Comparison of ENCODE assay signal across 8 mouse cellular contexts in genomic region chr2:30981790-30982513, GRCm38 (mm10). TPM values are rescaled to one million over a fixed set of nuclear protein-coding genes. Genes with fewer than 3 reads are reported as not detected.
A peak's percentile ranks its signal among the peaks of the same experiment; 100 is the strongest.
DNase-seq lines count a peak whose midpoint lies in the region; ATAC-seq lines count a peak whose summit lies in the region.

TSS of gene BC005624 (minus strand) at chr2:30982201.
TSS of gene Usp20 (plus strand) at chr2:30982279.

- ATAC-seq in heart, embryonic 13.5 days (ENCODE audit: extremely low read depth, insufficient number of reproducible peaks, low FRiP score, low TSS enrichment) = peak; percentile 98
- peak; percentile 96 for ATAC-seq in liver, embryonic 12.5 days
- peak; percentile 97 for ATAC-seq in stomach, embryonic 15.5 days (ENCODE audit: insufficient read depth, low FRiP score, low read depth)

- DNase-seq in CD4-positive, CD25-positive, alpha-beta regulatory T cell, adult 2 months (ENCODE audit: low read depth, low spot score) = peak; percentile 100
- DNase-seq in fat pad, adult 2 months (ENCODE audit: extremely low read depth, low read depth, low spot score) = peak; percentile 99
- DNase-seq in kidney, postnatal 10 days = peak; percentile 100
- peak; percentile 100 for DNase-seq in natural killer cell, adult 2 months (ENCODE audit: low spot score in 2 of 2)

- no peaks in the 10 kb centered on the region for H3K9me3 ChIP-seq in heart, embryonic 13.5 days
- no peaks in the 10 kb centered on the region for H3K9me3 ChIP-seq in liver, embryonic 12.5 days (replicated peaks)
- H3K9me3 ChIP-seq in stomach, embryonic 15.5 days = no peaks in the 10 kb centered on the region

- no peaks in the 10 kb centered on the region for H3K4me1 ChIP-seq in brown adipose tissue, adult 24 weeks (ENCODE audit: control insufficient read depth, insufficient read depth, insufficient read length, low read length)
- peaks cover 40% of the 10 kb centered on the region for H3K4me1 ChIP-seq in heart, embryonic 13.5 days
- H3K4me1 ChIP-seq in liver, embryonic 12.5 days = peaks cover 45% of the 10 kb centered on the region
- H3K4me1 ChIP-seq in stomach, embryonic 15.5 days = peaks cover 29% of the 10 kb centered on the region

- no peaks in the 10 kb centered on the region for H3K27me3 ChIP-seq in heart, embryonic 13.5 days (replicated peaks)
- no peaks in the 10 kb centered on the region for H3K27me3 ChIP-seq in liver, embryonic 12.5 days (replicated peaks)
- no peaks in the 10 kb centered on the region for H3K27me3 ChIP-seq in stomach, embryonic 15.5 days (replicated peaks)

- no peak within 1 kb of the TSS for H3K27ac ChIP-seq in brown adipose tissue, adult 24 weeks (replicated peaks; ENCODE audit: low read depth, low read length)
- H3K27ac ChIP-seq in heart, embryonic 13.5 days (replicated peaks) = peak within 1 kb of the TSS; percentile 73
- H3K27ac ChIP-seq in liver, embryonic 12.5 days = peak within 1 kb of the TSS; percentile 68
- H3K27ac ChIP-seq in stomach, embryonic 15.5 days = peak within 1 kb of the TSS; percentile 65

- under 1% methylated on average over 66 of the region's 66 CpGs for whole genome bisulfite sequencing in heart, embryonic 13.5 days
- under 1% methylated on average over 66 of the region's 66 CpGs for WGBS in liver, embryonic 12.5 days (ENCODE audit: insufficient replicate concordance)
- under 1% methylated on average over 66 of the region's 66 CpGs for WGBS in stomach, embryonic 15.5 days

- peak within 1 kb of the TSS; percentile 88 for H3K4me2 ChIP-seq in heart, embryonic 13.5 days
- H3K4me2 ChIP-seq in liver, embryonic 12.5 days = peak within 1 kb of the TSS; percentile 93
- H3K4me2 ChIP-seq in stomach, embryonic 15.5 days = peak within 1 kb of the TSS; percentile 77

- H3K9ac ChIP-seq in heart, embryonic 13.5 days = peak within 1 kb of the TSS; percentile 88
- H3K9ac ChIP-seq in liver, embryonic 12.5 days = peak within 1 kb of the TSS; percentile 75
- peak within 1 kb of the TSS; percentile 36 for H3K9ac ChIP-seq in stomach, embryonic 15.5 days

- peak within 1 kb of the TSS; percentile 75 for H3K4me3 ChIP-seq in brown adipose tissue, adult 24 weeks (ENCODE audit: insufficient read depth, low read depth, low read length)
- H3K4me3 ChIP-seq in heart, embryonic 13.5 days = peak within 1 kb of the TSS; percentile 84
- H3K4me3 ChIP-seq in liver, embryonic 12.5 days = peak within 1 kb of the TSS; percentile 81
- peak within 1 kb of the TSS; percentile 67 for H3K4me3 ChIP-seq in stomach, embryonic 15.5 days (replicated peaks)

- H3K36me3 ChIP-seq in heart, embryonic 13.5 days = peaks cover 33% of the 10 kb centered on the region
- H3K36me3 ChIP-seq in liver, embryonic 12.5 days = peaks cover 31% of the 10 kb centered on the region
- peaks cover 20% of the 10 kb centered on the region; the same call in 1 of the 2 replicates for H3K36me3 ChIP-seq in stomach, embryonic 15.5 days

RNA-seq across cellular contexts. Expression of gene BC005624, which starts in this region (rescaled TPM):
- 19.9 and 27.2 TPM in 2 replicates for polyA plus RNA-seq in brown adipose tissue, adult 24 weeks (2012; ENCODE audit: insufficient read depth, insufficient read length, missing spikeins)
- 32.8 and 36.9 TPM in 2 replicates for polyA plus RNA-seq in heart, embryonic 13.5 days (2015; fragmentation: Nextera tagmentation; extraction: Ambion mirVana)
- 36.9 and 41.2 TPM in 2 replicates for polyA plus RNA-seq in liver, embryonic 12.5 days (2016; fragmentation: Nextera tagmentation; extraction: Ambion mirVana)
- 53.8 TPM in 2 replicates for polyA plus RNA-seq in stomach, embryonic 15.5 days (2015; fragmentation: Nextera tagmentation; extraction: Ambion mirVana)

RNA-seq across cellular contexts. Expression of gene Usp20, which starts in this region (rescaled TPM):
- polyA plus RNA-seq in brown adipose tissue, adult 24 weeks (2012; ENCODE audit: insufficient read depth, insufficient read length, missing spikeins) = 7.3 and 7.7 TPM in 2 replicates
- 33.0 and 39.3 TPM in 2 replicates for polyA plus RNA-seq in heart, embryonic 13.5 days (2015; fragmentation: Nextera tagmentation; extraction: Ambion mirVana)
- 7.6 and 8.4 TPM in 2 replicates for polyA plus RNA-seq in liver, embryonic 12.5 days (2016; fragmentation: Nextera tagmentation; extraction: Ambion mirVana)
- polyA plus RNA-seq in stomach, embryonic 15.5 days (2015; fragmentation: Nextera tagmentation; extraction: Ambion mirVana) = 17.4 and 19.0 TPM in 2 replicates

Comparison
In these comparisons a context has a peak if more than half of its experiments do, and no peak if none do; other contexts are left out.
1. H3K9ac ChIP-seq: peak in every context shown above with its lines; median percentile 88 in heart, embryonic 13.5 days; 75 in liver, embryonic 12.5 days; 36 in stomach, embryonic 15.5 days.